ENCODE assay signal across 8 mouse cellular contexts in the genomic region with DNA sequence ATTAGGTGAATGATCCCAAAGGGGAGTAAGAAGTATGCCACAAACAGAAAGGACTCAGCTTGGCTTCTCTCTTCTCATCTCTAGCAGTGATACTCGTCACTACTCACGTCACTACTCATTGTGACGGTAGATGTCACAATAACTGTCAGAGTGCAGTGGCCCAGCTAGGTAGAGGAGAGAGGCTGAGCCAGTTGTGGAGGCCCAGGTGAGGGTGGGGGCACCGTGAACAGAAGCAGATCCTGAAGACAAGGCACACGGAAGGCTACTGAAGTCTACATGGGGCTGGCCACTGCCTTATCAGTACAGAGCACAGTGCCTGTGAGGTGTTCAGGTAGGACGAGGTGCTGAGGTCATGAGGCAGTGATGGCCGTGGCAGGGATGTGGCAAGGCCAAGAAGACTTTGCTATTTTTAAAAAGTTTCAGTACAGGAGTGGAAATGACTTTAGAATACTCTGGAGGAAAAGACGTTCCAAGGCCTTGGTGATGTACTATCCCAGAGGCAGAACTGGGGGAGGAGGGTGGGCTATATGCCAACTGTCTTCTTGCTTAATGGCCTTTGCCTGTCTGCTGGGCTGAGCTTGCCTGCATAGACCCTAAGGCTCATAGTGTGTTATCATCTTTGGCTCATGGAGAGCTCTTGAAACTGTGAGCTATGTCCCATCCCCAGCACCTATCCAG. TPM values are rescaled to one million over a fixed set of nuclear protein-coding genes. Genes with fewer than 3 reads are reported as not detected.
DNase-seq lines count a peak whose midpoint lies in the region; ATAC-seq and TF ChIP-seq lines count a peak whose summit lies in the region.

No protein-coding gene starts in this region.

- H3K9me3 ChIP-seq in limb, embryonic 11.5 days (ENCODE audit: control insufficient read depth, low read length), result no peaks in the 10 kb centered on the region
- H3K9me3 ChIP-seq in neural tube, embryonic 15.5 days (replicated peaks), result no peaks in the 10 kb centered on the region
- no peaks in the 10 kb centered on the region for H3K9me3 ChIP-seq in forebrain, embryonic 12.5 days

- no peaks in the 10 kb centered on the region for H3K36me3 ChIP-seq in spleen, adult 2 months (ENCODE audit: control insufficient read depth, insufficient read depth, low read length)
- no peaks in the 10 kb centered on the region for H3K36me3 ChIP-seq in limb, embryonic 11.5 days (ENCODE audit: control insufficient read depth, insufficient read depth, low read length)
- H3K36me3 ChIP-seq in neural tube, embryonic 15.5 days, result no peaks in the 10 kb centered on the region
- H3K36me3 ChIP-seq in forebrain, embryonic 12.5 days (replicated peaks), result no peaks in the 10 kb centered on the region

- no peak for TF ChIP-seq POLR2A in spleen, adult 2 months (IDR thresholded peaks at IDR 0.05; ENCODE audit: low read depth, low read length)

- peak overlapping the region; percentile 2 for H3K4me3 ChIP-seq in spleen, adult 2 months (ENCODE audit: extremely low read depth, insufficient read depth, insufficient read length)
- no peak overlapping the region for H3K4me3 ChIP-seq in limb, embryonic 11.5 days (ENCODE audit: low read depth, low read length)
- H3K4me3 ChIP-seq in neural tube, embryonic 15.5 days (replicated peaks), result no peak overlapping the region
- no peak overlapping the region for H3K4me3 ChIP-seq in forebrain, embryonic 12.5 days (replicated peaks)

- ATAC-seq in limb, embryonic 11.5 days (ENCODE audit: insufficient number of reproducible peaks, low FRiP score, low TSS enrichment, low read depth), result no peak
- no peak for ATAC-seq in neural tube, embryonic 15.5 days (ENCODE audit: low FRiP score)
- no peak for ATAC-seq in forebrain, embryonic 12.5 days (ENCODE audit: low FRiP score)

- H3K4me2 ChIP-seq in limb, embryonic 11.5 days (ENCODE audit: low read depth, severe bottlenecking), result peak overlapping the region; percentile 88; the same call in 1 of the 2 replicates
- H3K4me2 ChIP-seq in neural tube, embryonic 15.5 days, result peak overlapping the region; percentile 62; the same call in 1 of the 2 replicates
- no peak overlapping the region for H3K4me2 ChIP-seq in forebrain, embryonic 12.5 days

- H3K27me3 ChIP-seq in spleen, adult 2 months (ENCODE audit: control insufficient read depth, insufficient read depth, low read length), result peaks cover 4% of the 10 kb centered on the region; the same call in 1 of the 2 replicates
- no peaks in the 10 kb centered on the region for H3K27me3 ChIP-seq in limb, embryonic 11.5 days (ENCODE audit: control insufficient read depth, insufficient read depth, low read length)
- H3K27me3 ChIP-seq in neural tube, embryonic 15.5 days (replicated peaks), result 0 out of 2 replicates have a peak, but pooled peaks cover 6% of the 10 kb centered on the region
- peaks cover 14% of the 10 kb centered on the region; the same call in 1 of the 2 replicates for H3K27me3 ChIP-seq in forebrain, embryonic 12.5 days

- 55% methylated on average over 8 of the region's 8 CpGs for WGBS in spleen, adult 2 months
- WGBS in limb, embryonic 11.5 days, result 75% methylated on average over 8 of the region's 8 CpGs
- WGBS in neural tube, embryonic 15.5 days, result 70% methylated on average over 8 of the region's 8 CpGs
- 77% methylated on average over 8 of the region's 8 CpGs for WGBS in forebrain, embryonic 12.5 days

- DNase-seq in spleen, adult 2 months (ENCODE audit: low read depth in 1 of 2, low spot score in 2 of 2), result no peak
- no peak for DNase-seq in spleen, postnatal 10 days (ENCODE audit: low spot score in 2 of 2)
- peak; percentile 71 for DNase-seq in heart, adult 8-10 months (ENCODE audit: low spot score)
- DNase-seq in limb, embryonic 11.5 days (ENCODE audit: low spot score), result no peak
- DNase-seq in spleen, postnatal 36 days (ENCODE audit: low spot score in 2 of 2), result no peak
- no peak for DNase-seq in spleen, adult 18-20 months

- no peak overlapping the region for H3K9ac ChIP-seq in limb, embryonic 11.5 days (ENCODE audit: low read length)
- no peak overlapping the region for H3K9ac ChIP-seq in neural tube, embryonic 15.5 days (replicated peaks)
- H3K9ac ChIP-seq in forebrain, embryonic 12.5 days, result no peak overlapping the region

- H3K4me1 ChIP-seq in spleen, adult 2 months (ENCODE audit: control insufficient read depth, insufficient read depth, insufficient read length), result peaks cover 18% of the 10 kb centered on the region; the same call in 1 of the 2 replicates
- H3K4me1 ChIP-seq in limb, embryonic 11.5 days (ENCODE audit: control insufficient read depth, insufficient read depth, low read length), result peaks cover 47% of the 10 kb centered on the region
- peaks cover 47% of the 10 kb centered on the region for H3K4me1 ChIP-seq in neural tube, embryonic 15.5 days
- H3K4me1 ChIP-seq in forebrain, embryonic 12.5 days, result peaks cover 40% of the 10 kb centered on the region

- TF ChIP-seq CTCF in spleen, adult 2 months (IDR thresholded peaks at IDR 0.05; ENCODE audit: extremely low read depth, insufficient read depth, insufficient read length, insufficient replicate concordance), result no peak

- peak overlapping the region; percentile 6 for H3K27ac ChIP-seq in spleen, adult 2 months (ENCODE audit: insufficient read depth, low read length)
- H3K27ac ChIP-seq in limb, embryonic 11.5 days (replicated peaks; ENCODE audit: low read depth, low read length), result no peak overlapping the region
- no peak overlapping the region for H3K27ac ChIP-seq in neural tube, embryonic 15.5 days (replicated peaks)
- H3K27ac ChIP-seq in forebrain, embryonic 12.5 days, result no peak overlapping the region

RNA-seq across cellular contexts. Expression of gene Tnfrsf1a, which starts 2.3 kb away (rescaled TPM):
- polyA plus RNA-seq in spleen, adult 2 months (2012; rRNA removed), result 51.3 and 63.7 TPM in 2 replicates
- 10 to 100 TPM; 50.4 to 54.8 (median 52.8) TPM for total RNA-seq in heart, adult 8-10 months (2022)
- polyA plus RNA-seq in limb, embryonic 11.5 days (2014; fragmentation: Nextera tagmentation; extraction: Ambion mirVana), result 45.4 and 46.6 TPM in 2 replicates
- polyA plus RNA-seq in neural tube, embryonic 15.5 days (2015; fragmentation: Nextera tagmentation; extraction: Ambion mirVana), result 13.6 and 28.4 TPM in 2 replicates
- 16.6 and 19.3 TPM in 2 replicates for polyA plus RNA-seq in forebrain, embryonic 12.5 days (2016; fragmentation: Nextera tagmentation; extraction: Ambion mirVana)

RNA-seq across cellular contexts. Expression of gene Plekhg6, which starts 29.1 kb away (rescaled TPM):
- not detected in 2 replicates for polyA plus RNA-seq in spleen, adult 2 months (2012; rRNA removed)
- under 1 TPM in 2 of 4 experiments, not detected in 2; 0.06 to 0.09 TPM for total RNA-seq in heart, adult 8-10 months (2022)
- 0.13 and 0.27 TPM in 2 replicates for polyA plus RNA-seq in limb, embryonic 11.5 days (2014; fragmentation: Nextera tagmentation; extraction: Ambion mirVana)
- 0.23 and 0.70 TPM in 2 replicates for polyA plus RNA-seq in neural tube, embryonic 15.5 days (2015; fragmentation: Nextera tagmentation; extraction: Ambion mirVana)
- 0.05 and 0.09 TPM in 2 replicates for polyA plus RNA-seq in forebrain, embryonic 12.5 days (2016; fragmentation: Nextera tagmentation; extraction: Ambion mirVana)

RNA-seq across cellular contexts. Expression of gene Scnn1a, which starts 31.0 kb away (rescaled TPM):
- polyA plus RNA-seq in spleen, adult 2 months (2012; rRNA removed), result 1.5 and 2.1 TPM in 2 replicates
- total RNA-seq in heart, adult 8-10 months (2022), result under 1 TPM; 0.46 to 0.80 (median 0.58) TPM
- polyA plus RNA-seq in limb, embryonic 11.5 days (2014; fragmentation: Nextera tagmentation; extraction: Ambion mirVana), result 1.2 and 1.3 TPM in 2 replicates
- polyA plus RNA-seq in neural tube, embryonic 15.5 days (2015; fragmentation: Nextera tagmentation; extraction: Ambion mirVana), result 0.44 and 2.6 TPM in 2 replicates
- polyA plus RNA-seq in forebrain, embryonic 12.5 days (2016; fragmentation: Nextera tagmentation; extraction: Ambion mirVana), result 0.24 and 0.49 TPM in 2 replicates

RNA-seq across cellular contexts. Expression of gene Ltbr, which starts 37.8 kb away (rescaled TPM):
- polyA plus RNA-seq in spleen, adult 2 months (2012; rRNA removed), result 22.8 and 24.5 TPM in 2 replicates
- 10 to 100 TPM; 24.4 to 26.2 (median 25.5) TPM for total RNA-seq in heart, adult 8-10 months (2022)
- 34.5 and 36.6 TPM in 2 replicates for polyA plus RNA-seq in limb, embryonic 11.5 days (2014; fragmentation: Nextera tagmentation; extraction: Ambion mirVana)
- polyA plus RNA-seq in neural tube, embryonic 15.5 days (2015; fragmentation: Nextera tagmentation; extraction: Ambion mirVana), result 19.5 and 28.1 TPM in 2 replicates
- 12.7 and 14.0 TPM in 2 replicates for polyA plus RNA-seq in forebrain, embryonic 12.5 days (2016; fragmentation: Nextera tagmentation; extraction: Ambion mirVana)
